Mouse (Mus musculus): Measurements from ENCODE around the gene Clock.

DNA sequence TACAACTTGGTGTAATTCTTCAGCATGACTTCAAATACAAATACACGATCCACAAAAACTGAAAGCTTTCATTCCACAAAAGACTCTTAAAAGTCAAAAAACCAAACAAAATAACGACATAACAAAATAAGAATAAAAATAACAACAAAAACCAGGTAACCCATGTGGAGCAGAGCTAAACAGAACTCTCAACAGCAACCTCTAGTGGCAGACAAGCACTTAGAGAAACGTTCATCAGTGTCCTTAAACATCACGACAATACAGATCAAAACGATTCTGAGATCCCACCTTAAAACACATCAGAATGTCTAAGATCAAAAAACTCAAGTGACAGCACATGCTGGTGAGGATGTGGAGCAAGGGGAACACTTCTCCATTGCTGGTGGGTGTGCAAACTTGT, 17.5 kb downstream of the Clock start:
- TF ChIP-seq CTCF (IDR thresholded peaks at IDR 0.05; ENCODE audit: control insufficient read depth, insufficient read depth, low read length) (no peak), POLR2A (IDR thresholded peaks at IDR 0.05; ENCODE audit: borderline replicate concordance, control insufficient read depth, low read depth, low read length) (no peak)
